In genomic region chr16:94527152-94527534, GRCm38 (mm10) we compare ENCODE assay signal across 7 mouse cellular contexts. TPM values are rescaled to one million over a fixed set of nuclear protein-coding genes. Genes with fewer than 3 reads are reported as not detected.
DNase-seq lines count a peak whose midpoint lies in the region; ATAC-seq and TF ChIP-seq lines count a peak whose summit lies in the region.

No protein-coding gene starts in this region.

- TF ChIP-seq POLR2A in small intestine, adult 2 months (IDR thresholded peaks at IDR 0.05; ENCODE audit: low read depth, low read length), result no peak

- no peaks in the 10 kb centered on the region for H3K27me3 ChIP-seq in lung, embryonic 16.5 days (ENCODE audit: control insufficient read depth, insufficient read depth, low read depth, low read length)
- no peaks in the 10 kb centered on the region for H3K27me3 ChIP-seq in forebrain, embryonic 10.5 days (ENCODE audit: poor library complexity, severe bottlenecking)
- no peaks in the 10 kb centered on the region for H3K27me3 ChIP-seq in limb, embryonic 11.5 days (ENCODE audit: control insufficient read depth, insufficient read depth, low read length)
- H3K27me3 ChIP-seq in small intestine, adult 2 months (ENCODE audit: control insufficient read depth, insufficient read depth, low read length), result no peaks in the 10 kb centered on the region

- DNase-seq in lung, postnatal 4 days, result no peak
- no peak for DNase-seq in forebrain, embryonic 10.5 days (ENCODE audit: extremely low spot score, low spot score)
- DNase-seq in limb, embryonic 11.5 days (ENCODE audit: low spot score), result no peak
- DNase-seq in urinary bladder, postnatal 14 days (ENCODE audit: low spot score), result no peak

- peak overlapping the region; percentile 89 for H3K4me3 ChIP-seq in lung, embryonic 16.5 days (ENCODE audit: low read length)
- peak overlapping the region; percentile 91 for H3K4me3 ChIP-seq in forebrain, embryonic 10.5 days
- H3K4me3 ChIP-seq in limb, embryonic 11.5 days (ENCODE audit: low read depth, low read length), result peak overlapping the region; percentile 80
- peak overlapping the region; percentile 88 for H3K4me3 ChIP-seq in small intestine, adult 2 months (ENCODE audit: low read depth, low read length)

- H3K9me3 ChIP-seq in lung, embryonic 16.5 days (ENCODE audit: control insufficient read depth, low read length), result no peaks in the 10 kb centered on the region
- H3K9me3 ChIP-seq in forebrain, embryonic 10.5 days, result no peaks in the 10 kb centered on the region
- H3K9me3 ChIP-seq in limb, embryonic 11.5 days (ENCODE audit: control insufficient read depth, low read length), result no peaks in the 10 kb centered on the region

- no peak for ATAC-seq in lung, embryonic 16.5 days (ENCODE audit: low read depth)
- no peak for ATAC-seq in limb, embryonic 11.5 days (ENCODE audit: insufficient number of reproducible peaks, low FRiP score, low TSS enrichment, low read depth)
- ATAC-seq in inflammation-experienced regulatory T-cells, adult 6 months, result no peak

- no peak for TF ChIP-seq CTCF in small intestine, adult 2 months (IDR thresholded peaks at IDR 0.05; ENCODE audit: extremely low read depth, insufficient read length, insufficient replicate concordance, low read depth, low read length)

- 1% methylated on average over 13 of the region's 13 CpGs for WGBS in lung, embryonic 16.5 days
- 10% methylated on average over 13 of the region's 13 CpGs for WGBS in forebrain, embryonic 10.5 days
- WGBS in limb, embryonic 11.5 days, result 8% methylated on average over 13 of the region's 13 CpGs
- under 1% methylated on average over 13 of the region's 13 CpGs for WGBS in small intestine, adult 2 months

- peak overlapping the region; percentile 98 for H3K27ac ChIP-seq in lung, embryonic 16.5 days (ENCODE audit: low read length)
- peak overlapping the region; percentile 88 for H3K27ac ChIP-seq in forebrain, embryonic 10.5 days
- H3K27ac ChIP-seq in limb, embryonic 11.5 days (replicated peaks; ENCODE audit: low read depth, low read length), result peak overlapping the region; percentile 90
- H3K27ac ChIP-seq in small intestine, adult 2 months (ENCODE audit: insufficient read depth, low read depth, low read length), result peak overlapping the region; percentile 89

- H3K36me3 ChIP-seq in lung, embryonic 16.5 days (ENCODE audit: control insufficient read depth, insufficient read depth, low read length), result no peaks in the 10 kb centered on the region
- H3K36me3 ChIP-seq in forebrain, embryonic 10.5 days (replicated peaks), result no peaks in the 10 kb centered on the region; the same call in 1 of the 2 replicates
- no peaks in the 10 kb centered on the region for H3K36me3 ChIP-seq in limb, embryonic 11.5 days (ENCODE audit: control insufficient read depth, insufficient read depth, low read length)
- H3K36me3 ChIP-seq in small intestine, adult 2 months (ENCODE audit: control insufficient read depth, insufficient read depth, low read length), result no peaks in the 10 kb centered on the region

- H3K4me2 ChIP-seq in lung, embryonic 16.5 days (ENCODE audit: low read depth, low read length), result peak overlapping the region; percentile 76
- peak overlapping the region; percentile 67 for H3K4me2 ChIP-seq in limb, embryonic 11.5 days (ENCODE audit: low read depth, severe bottlenecking)

- peak overlapping the region; percentile 91 for H3K9ac ChIP-seq in lung, embryonic 16.5 days (ENCODE audit: low read length)
- H3K9ac ChIP-seq in limb, embryonic 11.5 days (ENCODE audit: low read length), result peak overlapping the region; percentile 82

- H3K4me1 ChIP-seq in lung, embryonic 16.5 days (replicated peaks; ENCODE audit: control insufficient read depth, insufficient read depth, low read length), result peaks cover 24% of the 10 kb centered on the region
- peaks cover 30% of the 10 kb centered on the region for H3K4me1 ChIP-seq in forebrain, embryonic 10.5 days
- H3K4me1 ChIP-seq in limb, embryonic 11.5 days (ENCODE audit: control insufficient read depth, insufficient read depth, low read length), result peaks cover 6% of the 10 kb centered on the region
- H3K4me1 ChIP-seq in small intestine, adult 2 months (ENCODE audit: control insufficient read depth, insufficient read depth, insufficient read length, low read length), result peaks cover 9% of the 10 kb centered on the region

RNA-seq across cellular contexts. Expression of gene Vps26c, which starts 0.5 kb away (rescaled TPM):
- 57.8 and 68.0 TPM in 2 replicates for polyA plus RNA-seq in lung, embryonic 16.5 days (2015; fragmentation: Nextera tagmentation; extraction: Ambion mirVana)
- 55.8 and 56.1 TPM in 2 replicates for polyA plus RNA-seq in forebrain, embryonic 10.5 days (2016; fragmentation: Nextera tagmentation; extraction: Ambion mirVana)
- 49.3 and 51.7 TPM in 2 replicates for polyA plus RNA-seq in limb, embryonic 11.5 days (2014; fragmentation: Nextera tagmentation; extraction: Ambion mirVana)
- polyA plus RNA-seq in small intestine, adult 2 months (2012; rRNA removed), result 13.6 and 16.6 TPM in 2 replicates
- 10 to 100 TPM; 75.1 to 91.9 (median 89.0) TPM for polyA plus RNA-seq in inflammation-experienced regulatory T-cells, adult 6 months (2017; shearing (Covaris generic))

RNA-seq across cellular contexts. Expression of gene Dyrk1a, which starts 42.7 kb away (rescaled TPM):
- polyA plus RNA-seq in lung, embryonic 16.5 days (2015; fragmentation: Nextera tagmentation; extraction: Ambion mirVana), result 8.0 and 9.0 TPM in 2 replicates
- 9.1 TPM in 2 replicates for polyA plus RNA-seq in forebrain, embryonic 10.5 days (2016; fragmentation: Nextera tagmentation; extraction: Ambion mirVana)
- 12.1 and 13.4 TPM in 2 replicates for polyA plus RNA-seq in limb, embryonic 11.5 days (2014; fragmentation: Nextera tagmentation; extraction: Ambion mirVana)
- polyA plus RNA-seq in small intestine, adult 2 months (2012; rRNA removed), result 15.9 and 32.1 TPM in 2 replicates
- 10 to 100 TPM; 22.3 to 29.7 (median 25.2) TPM for polyA plus RNA-seq in inflammation-experienced regulatory T-cells, adult 6 months (2017; shearing (Covaris generic))
